Mouse (Mus musculus): ENCODE data around the gene Sars. TPM values are rescaled to one million over a fixed set of nuclear protein-coding genes. Genes with fewer than 3 reads are reported as not detected.

The Sars gene
- total and polyA plus RNA-seq, 3 experiments: 373 to 394 (median 377) TPM

DNA sequence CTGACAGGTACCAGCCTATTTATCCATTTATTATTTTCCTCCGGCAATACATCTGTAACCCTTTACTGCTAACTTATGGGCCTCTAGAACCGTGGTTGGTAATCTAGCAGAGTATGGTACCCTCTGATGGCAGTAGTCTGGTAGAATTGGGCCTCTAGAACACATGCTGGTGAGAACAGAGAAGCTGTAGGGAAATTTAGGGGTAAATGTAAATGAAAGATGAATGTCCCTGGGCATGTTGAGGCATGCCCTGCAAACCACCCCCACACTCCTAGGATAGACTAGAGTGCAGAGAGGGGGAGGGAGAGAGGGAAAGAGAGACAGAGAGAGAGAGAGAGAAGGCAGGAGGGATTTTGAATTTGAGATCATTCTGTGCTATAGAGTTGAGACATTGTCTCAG, 60.6 kb downstream of the Sars start:
- in situ Hi-C loops (cut with MboI; ENCODE audit: low pct_ligation_motif_present, low pct_unique_long_range_greater_than_20kb, low sequenced_read_pairs): loop anchor here (10.0 kb wide), 1 partner anchor 220 kb away; no protein-coding TSS in a partner anchor

DNA sequence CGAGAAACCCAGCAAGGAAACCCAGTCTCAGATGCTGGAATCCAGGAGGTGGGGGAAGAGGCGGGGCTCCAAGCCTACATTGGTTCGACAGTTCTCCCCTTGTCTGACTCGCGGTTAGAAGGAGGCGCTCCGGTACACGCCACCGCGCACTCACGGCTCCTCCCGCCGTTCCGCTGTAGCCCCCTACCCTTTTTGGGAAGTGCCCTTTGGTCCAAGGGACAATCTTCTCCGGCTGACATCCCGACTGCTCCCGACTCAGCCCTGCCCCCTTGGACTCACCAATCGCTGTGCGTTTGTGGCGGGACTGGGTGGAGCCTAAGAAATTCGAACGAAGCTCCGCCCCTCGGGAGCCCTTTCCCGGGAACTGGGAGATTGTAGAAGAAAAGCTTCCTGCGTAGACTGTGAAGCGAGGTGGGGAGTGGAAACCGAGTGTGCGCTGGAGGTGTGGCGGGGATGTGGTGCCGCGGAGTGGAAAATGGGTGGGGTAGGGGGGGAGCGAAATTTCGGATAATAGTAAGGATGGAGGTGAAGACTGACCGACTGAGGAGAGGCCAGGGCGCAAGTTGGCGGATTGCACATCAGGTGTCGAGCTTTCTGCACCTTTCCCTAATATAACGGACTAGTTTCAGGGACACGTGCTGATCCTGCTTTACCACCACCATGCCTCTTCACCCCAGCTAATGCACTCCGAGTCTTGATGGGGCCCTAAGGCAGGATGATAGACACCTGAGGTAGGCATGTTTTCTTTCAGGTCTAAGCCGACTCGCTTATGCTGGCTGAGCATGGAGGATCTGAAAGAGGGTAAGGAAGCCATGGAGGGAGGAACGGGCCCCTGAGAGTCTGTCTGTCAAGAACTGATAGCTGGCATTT, 61.3 kb downstream of the Sars start, which contains the start of gene Psrc1:
Gene Psrc1, plus strand, starts transcription at position 355 of the 870 bp plus-strand sequence.
- Histone ChIP-seq H3K9ac (ENCODE audit: insufficient read depth, low read depth) (peak within 1 kb of the TSS; percentile 79), H3K36me3 (replicated peaks in 1 of 2; ENCODE audit: control insufficient read depth in 1 of 2, insufficient read depth in 1 of 2, low read length in 1 of 2) (peaks cover 22 to 52% of the 10 kb centered on the region in 2 experiments), H3K4me3 (replicated peaks in 1 of 3; ENCODE audit: low read depth in 2 of 3, low read length in 2 of 3, poor library complexity in 1 of 3) (peak within 1 kb of the TSS; percentile 71 to 93 (median 78)), H3K4me2 (ENCODE audit: insufficient read depth, low read depth, poor library complexity, severe bottlenecking) (peak within 1 kb of the TSS; percentile 62), H3K27ac (ENCODE audit: insufficient read depth, low read depth) (peak within 1 kb of the TSS; percentile 90), H3K79me2 (replicated peaks; ENCODE audit: control insufficient read depth, extremely low read depth, insufficient read depth, poor library complexity, severe bottlenecking) (peaks cover 8% of the 10 kb centered on the region; the same call in 1 of the 2 replicates), H3K4me1 (ENCODE audit: control insufficient read depth in 1 of 2, insufficient read depth in 2 of 2) (peaks cover 10 to 45% of the 10 kb centered on the region in 2 experiments), H3K9me3 (replicated peaks; ENCODE audit: low read length) (no peaks in the 10 kb centered on the region), H3K27me3 (replicated peaks) (no peaks in the 10 kb centered on the region)
- TF ChIP-seq ETS1 (conservative IDR thresholded peaks at IDR 0.05; ENCODE audit: low read depth, low read length) (no peak), NELFE (IDR thresholded peaks at IDR 0.05; ENCODE audit: low read depth, low read length) (peak; percentile 40; the same call in 1 of the 2 replicates), MAX (IDR thresholded peaks at IDR 0.05; ENCODE audit: low read length) (0 out of 2 replicates have a peak, but pooled peaks have one; percentile 12), SIN3A (IDR thresholded peaks at IDR 0.05; ENCODE audit: low read length) (no peak; the same call in 1 of the 2 replicates), MEF2A (IDR thresholded peaks at IDR 0.05; ENCODE audit: borderline replicate concordance, low read depth, low read length) (peak; percentile 34; the same call in 1 of the 2 replicates), ZMIZ1 (IDR thresholded peaks at IDR 0.05; ENCODE audit: low read depth, low read length) (peak; percentile 55; the same call in 1 of the 2 replicates), ELF1 (IDR thresholded peaks at IDR 0.05; ENCODE audit: low read depth, low read length) (peak; percentile 38; the same call in 1 of the 2 replicates), UBTF (IDR thresholded peaks at IDR 0.05; ENCODE audit: low read depth, low read length) (no peak), HCFC1 (IDR thresholded peaks at IDR 0.05; ENCODE audit: low read depth, low read length) (peak; percentile 20; the same call in 1 of the 2 replicates)
- peak; percentile 80 for DNase-seq (ENCODE audit: extremely low read depth)
- in situ Hi-C loops (cut with MboI; ENCODE audit: low pct_ligation_motif_present, low pct_unique_long_range_greater_than_20kb, low sequenced_read_pairs): loop anchor here (10.0 kb wide), 1 partner anchor 219 kb away; no protein-coding TSS in a partner anchor
- dilution Hi-C loops (cut with MboI; ENCODE audit: extremely low pct_ligation_motif_present, extremely low pct_unique_long_range_greater_than_20kb, low sequenced_read_pairs): no loop called here

More for the DNA sequence above, 60.6 kb downstream of the Sars start:
- no peak for TF ChIP-seq ZC3H11A (IDR thresholded peaks at IDR 0.05; ENCODE audit: low read depth, low read length)
- peak; percentile 76; the same call in 1 of the 2 replicates for TF ChIP-seq TCF12 (IDR thresholded peaks at IDR 0.05; ENCODE audit: low read depth, low read length)
- peak; percentile 100 for TF ChIP-seq CHD1 (IDR thresholded peaks at IDR 0.05; ENCODE audit: low read depth, low read length)
- peak; percentile 73 for TF ChIP-seq TBP (conservative IDR thresholded peaks at IDR 0.05; ENCODE audit: low read depth, low read length)
- peak; percentile 83 for TF ChIP-seq MEF2A (IDR thresholded peaks at IDR 0.05; ENCODE audit: borderline replicate concordance, low read depth, low read length)
- TF ChIP-seq EP300 (IDR thresholded peaks at IDR 0.05; ENCODE audit: low read length): peak; percentile 79
- TF ChIP-seq CHD2 (IDR thresholded peaks at IDR 0.05; ENCODE audit: low read length): peak; percentile 93
- TF ChIP-seq RAD21 (IDR thresholded peaks at IDR 0.05; ENCODE audit: low read depth, low read length): no peak
- peak; percentile 3; the same call in 1 of the 2 replicates for TF ChIP-seq POLR2A (IDR thresholded peaks at IDR 0.05; ENCODE audit: low read depth, low read length)
- TF ChIP-seq MAFK (IDR thresholded peaks at IDR 0.05; ENCODE audit: insufficient replicate concordance, low read length): no peak
- peak; percentile 61 for TF ChIP-seq MXI1 (IDR thresholded peaks at IDR 0.05; ENCODE audit: low read depth, low read length)
- no peak for TF ChIP-seq SMC3 (IDR thresholded peaks at IDR 0.05; ENCODE audit: low read depth, low read length)
- no peak for TF ChIP-seq HCFC1 (IDR thresholded peaks at IDR 0.05; ENCODE audit: low read depth, low read length)
- peak; percentile 76 for TF ChIP-seq BHLHE40 (IDR thresholded peaks at IDR 0.05; ENCODE audit: low read depth, low read length)
- TF ChIP-seq IRF4 (IDR thresholded peaks at IDR 0.05; ENCODE audit: low read depth, low read length): peak; percentile 85
- peak; percentile 90; the same call in 1 of the 2 replicates for TF ChIP-seq SIN3A (IDR thresholded peaks at IDR 0.05; ENCODE audit: low read length)
- peak; percentile 91 for TF ChIP-seq MYC (IDR thresholded peaks at IDR 0.05; ENCODE audit: low read depth, low read length)
- peak; percentile 55 for TF ChIP-seq ETS1 (conservative IDR thresholded peaks at IDR 0.05; ENCODE audit: low read depth, low read length)
- Histone ChIP-seq H3K27me3 (replicated peaks) (no peaks in the 10 kb centered on the region), H3K27ac (ENCODE audit: insufficient read depth, low read depth) (peak overlapping the region; percentile 90), H3K4me2 (ENCODE audit: insufficient read depth, low read depth, poor library complexity, severe bottlenecking) (peak overlapping the region; percentile 39), H3K4me1 (ENCODE audit: control insufficient read depth in 1 of 2, insufficient read depth in 2 of 2) (peaks cover 11 to 50% of the 10 kb centered on the region in 2 experiments), H3K9ac (ENCODE audit: insufficient read depth, low read depth) (peak overlapping the region; percentile 79), H3K79me2 (replicated peaks; ENCODE audit: control insufficient read depth, extremely low read depth, insufficient read depth, poor library complexity, severe bottlenecking) (peaks cover 8% of the 10 kb centered on the region; the same call in 1 of the 2 replicates), H3K4me3 (replicated peaks in 1 of 3; ENCODE audit: low read depth in 2 of 3, low read length in 2 of 3, poor library complexity in 1 of 3) (peak overlapping the region; percentile 71 to 93 (median 78)), H3K9me3 (replicated peaks; ENCODE audit: low read length) (no peaks in the 10 kb centered on the region), H3K36me3 (replicated peaks in 1 of 2; ENCODE audit: control insufficient read depth in 1 of 2, insufficient read depth in 1 of 2, low read length in 1 of 2) (peaks cover 22 to 50% of the 10 kb centered on the region in 2 experiments)
- DNase-seq (ENCODE audit: extremely low read depth): peak; percentile 80
- dilution Hi-C loops (cut with MboI; ENCODE audit: extremely low pct_ligation_motif_present, extremely low pct_unique_long_range_greater_than_20kb, low sequenced_read_pairs): no loop called here

Measured in CH12.LX (cell line).